Comparison of ENCODE assay signal across 8 mouse cellular contexts in genomic region chr2:164939106-164939505, GRCm38 (mm10). TPM values are rescaled to one million over a fixed set of nuclear protein-coding genes. Genes with fewer than 3 reads are reported as not detected.
DNase-seq lines count a peak whose midpoint lies in the region; ATAC-seq and TF ChIP-seq lines count a peak whose summit lies in the region.

No protein-coding gene starts in this region.

- H3K9me3 ChIP-seq in lung, postnatal 0 days (ENCODE audit: low read length) = no peaks in the 10 kb centered on the region
- H3K9me3 ChIP-seq in hindbrain, embryonic 16.5 days (ENCODE audit: control insufficient read depth, low read length) = no peaks in the 10 kb centered on the region
- H3K9me3 ChIP-seq in neural tube, embryonic 13.5 days = no peaks in the 10 kb centered on the region

- no peak for TF ChIP-seq EP300 in lung, postnatal 0 days (IDR thresholded peaks at IDR 0.05)

- no peak overlapping the region; the same call in 1 of the 2 replicates for H3K4me3 ChIP-seq in lung, postnatal 0 days (ENCODE audit: low read depth, low read length)
- H3K4me3 ChIP-seq in lung, adult 2 months (replicated peaks; ENCODE audit: extremely low read depth, low read depth, low read length) = no peak overlapping the region
- H3K4me3 ChIP-seq in hindbrain, embryonic 16.5 days (ENCODE audit: low read length) = peak overlapping the region; percentile 40
- H3K4me3 ChIP-seq in neural tube, embryonic 13.5 days = peak overlapping the region; percentile 36

- peak overlapping the region; percentile 58 for H3K4me2 ChIP-seq in lung, postnatal 0 days (replicated peaks; ENCODE audit: low read depth, low read length)
- peak overlapping the region; percentile 64 for H3K4me2 ChIP-seq in hindbrain, embryonic 16.5 days (ENCODE audit: low read length)
- peak overlapping the region; percentile 62 for H3K4me2 ChIP-seq in neural tube, embryonic 13.5 days

- WGBS in lung, postnatal 0 days = 5% methylated on average over 11 of the region's 11 CpGs
- WGBS in lung, adult 2 months = 4% methylated on average over 11 of the region's 11 CpGs
- under 1% methylated on average over 11 of the region's 11 CpGs for WGBS in hindbrain, embryonic 16.5 days
- 1% methylated on average over 11 of the region's 11 CpGs for WGBS in neural tube, embryonic 13.5 days

- no peak for TF ChIP-seq POLR2A in lung, adult 2 months (IDR thresholded peaks at IDR 0.05; ENCODE audit: borderline replicate concordance, extremely low read depth, low read depth, low read length)

- peak; percentile 54 for DNase-seq in cerebellum, adult 11-12 months
- no peak for DNase-seq in lung, postnatal 0 days (ENCODE audit: low spot score)
- DNase-seq in lung, adult 2 months = no peak
- no peak for DNase-seq in ovary, adult 18-20 months (ENCODE audit: low spot score)
- no peak for DNase-seq in natural killer cell, adult 2 months (ENCODE audit: low spot score in 2 of 2)

- TF ChIP-seq CTCF in lung, postnatal 0 days (IDR thresholded peaks at IDR 0.05) = no peak
- no peak for TF ChIP-seq CTCF in lung, adult 2 months (IDR thresholded peaks at IDR 0.05; ENCODE audit: insufficient read depth, low read length)

- H3K4me1 ChIP-seq in lung, postnatal 0 days (ENCODE audit: insufficient read depth, low read depth, low read length) = no peaks in the 10 kb centered on the region
- H3K4me1 ChIP-seq in lung, adult 2 months (ENCODE audit: control insufficient read depth, insufficient read depth, low read length) = no peaks in the 10 kb centered on the region; the same call in 1 of the 2 replicates
- H3K4me1 ChIP-seq in hindbrain, embryonic 16.5 days (ENCODE audit: control insufficient read depth, insufficient read depth, low read depth, low read length) = peaks cover 18% of the 10 kb centered on the region
- H3K4me1 ChIP-seq in neural tube, embryonic 13.5 days (replicated peaks) = peaks cover 30% of the 10 kb centered on the region

- ATAC-seq in cerebellum, adult (ENCODE audit: insufficient number of reproducible peaks, low FRiP score, low TSS enrichment) = no peak
- ATAC-seq in lung, postnatal 0 days = no peak
- peak; percentile 62 for ATAC-seq in hindbrain, embryonic 16.5 days
- peak; percentile 65 for ATAC-seq in neural tube, embryonic 13.5 days (ENCODE audit: low read depth)

- H3K27me3 ChIP-seq in lung, postnatal 0 days (replicated peaks; ENCODE audit: insufficient read depth, low read length) = peaks cover 25% of the 10 kb centered on the region
- H3K27me3 ChIP-seq in hindbrain, embryonic 16.5 days (replicated peaks; ENCODE audit: control insufficient read depth, insufficient read depth, low read length) = no peaks in the 10 kb centered on the region; the same call in none of the 2 replicates
- H3K27me3 ChIP-seq in neural tube, embryonic 13.5 days = peaks cover 47% of the 10 kb centered on the region

- H3K27ac ChIP-seq in lung, postnatal 0 days (ENCODE audit: low read length) = no peak overlapping the region
- H3K27ac ChIP-seq in hindbrain, embryonic 16.5 days (ENCODE audit: low read depth, low read length) = peak overlapping the region; percentile 76
- H3K27ac ChIP-seq in neural tube, embryonic 13.5 days (replicated peaks) = peak overlapping the region; percentile 88

- no peaks in the 10 kb centered on the region for H3K36me3 ChIP-seq in lung, postnatal 0 days (ENCODE audit: insufficient read depth, low read length)
- H3K36me3 ChIP-seq in hindbrain, embryonic 16.5 days (ENCODE audit: control insufficient read depth, insufficient read depth, low read length) = no peaks in the 10 kb centered on the region
- H3K36me3 ChIP-seq in neural tube, embryonic 13.5 days = no peaks in the 10 kb centered on the region

- H3K9ac ChIP-seq in lung, postnatal 0 days (replicated peaks; ENCODE audit: low read depth) = no peak overlapping the region
- H3K9ac ChIP-seq in hindbrain, embryonic 16.5 days (ENCODE audit: low read depth, low read length) = peak overlapping the region; percentile 52
- peak overlapping the region; percentile 65 for H3K9ac ChIP-seq in neural tube, embryonic 13.5 days

RNA-seq across cellular contexts. Expression of gene Mmp9, which starts 1.5 kb away (rescaled TPM):
- 4.5 and 5.6 TPM in 2 replicates for polyA plus RNA-seq in lung, postnatal 0 days (2015; fragmentation: Nextera tagmentation; extraction: Ambion mirVana)
- 12.4 and 13.4 TPM in 2 replicates for polyA plus RNA-seq in lung, adult 2 months (2012; rRNA removed)
- polyA plus RNA-seq in hindbrain, embryonic 16.5 days (2015; fragmentation: Nextera tagmentation; extraction: Ambion mirVana) = 22.5 and 29.3 TPM in 2 replicates
- 16.9 and 17.1 TPM in 2 replicates for polyA plus RNA-seq in neural tube, embryonic 13.5 days (2015; fragmentation: Nextera tagmentation; extraction: Ambion mirVana)

RNA-seq across cellular contexts. Expression of gene Slc12a5, which starts 21.5 kb away (rescaled TPM):
- polyA plus RNA-seq in lung, postnatal 0 days (2015; fragmentation: Nextera tagmentation; extraction: Ambion mirVana) = 0.84 and 1.0 TPM in 2 replicates
- 3.6 and 3.9 TPM in 2 replicates for polyA plus RNA-seq in lung, adult 2 months (2012; rRNA removed)
- polyA plus RNA-seq in hindbrain, embryonic 16.5 days (2015; fragmentation: Nextera tagmentation; extraction: Ambion mirVana) = 52.7 and 54.9 TPM in 2 replicates
- polyA plus RNA-seq in neural tube, embryonic 13.5 days (2015; fragmentation: Nextera tagmentation; extraction: Ambion mirVana) = 20.8 and 21.3 TPM in 2 replicates

RNA-seq across cellular contexts. Expression of gene Zfp335, which starts 27.5 kb away (rescaled TPM):
- polyA plus RNA-seq in lung, postnatal 0 days (2015; fragmentation: Nextera tagmentation; extraction: Ambion mirVana) = 5.0 and 5.2 TPM in 2 replicates
- 33.2 and 34.9 TPM in 2 replicates for polyA plus RNA-seq in lung, adult 2 months (2012; rRNA removed)
- 13.4 and 17.1 TPM in 2 replicates for polyA plus RNA-seq in hindbrain, embryonic 16.5 days (2015; fragmentation: Nextera tagmentation; extraction: Ambion mirVana)
- 13.3 and 14.2 TPM in 2 replicates for polyA plus RNA-seq in neural tube, embryonic 13.5 days (2015; fragmentation: Nextera tagmentation; extraction: Ambion mirVana)

Comparison
In these comparisons a context has a peak if more than half of its experiments do, and no peak if none do; other contexts are left out.
1. ATAC-seq: peak in hindbrain, embryonic 16.5 days (single experiment) and neural tube, embryonic 13.5 days (single experiment); none in cerebellum, adult (single experiment) and lung, postnatal 0 days (single experiment).
2. H3K4me3 ChIP-seq: peak in hindbrain, embryonic 16.5 days (single experiment) and neural tube, embryonic 13.5 days (single experiment); none in lung, postnatal 0 days (single experiment) and lung, adult 2 months (single experiment).
3. Peak in every context shown above with its lines, with median percentiles within 50 percentile points of each other: H3K4me2 ChIP-seq.